Mouse (Mus musculus): ENCODE results near the gene Tmem108. TPM values are rescaled to one million over a fixed set of nuclear protein-coding genes. Genes with fewer than 3 reads are reported as not detected.
A peak's percentile ranks its signal among the peaks of the same experiment; 100 is the strongest.

Tmem108 gene
- total and polyA plus RNA-seq, 2 experiments from 2014 or later, result 24.8 to 25.2 TPM

DNA sequence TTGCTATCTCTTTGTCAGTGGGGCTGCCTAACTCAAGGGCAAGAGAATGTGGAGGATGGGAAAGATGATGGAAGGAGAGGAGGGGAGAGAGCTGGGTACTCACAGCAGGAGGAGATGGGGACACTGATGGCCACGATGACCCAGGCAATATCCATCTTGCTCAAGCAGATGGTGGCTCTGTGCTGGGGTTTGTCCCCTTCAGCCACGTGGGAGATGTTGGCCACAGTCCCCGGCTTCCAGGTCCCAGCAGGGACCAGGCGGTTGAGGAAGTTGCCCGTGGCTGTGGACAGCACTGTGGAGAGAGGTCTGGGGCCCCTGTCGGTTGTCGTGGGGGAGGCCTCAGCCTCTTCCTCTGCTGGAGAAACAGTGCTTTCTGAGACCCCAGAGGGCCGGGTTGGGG, 262.9 kb downstream of the Tmem108 start:
- Histone ChIP-seq H3K9ac (replicated peaks; ENCODE audit: low read length, poor library complexity, severe bottlenecking) (no peak overlapping the region), H3K4me3 (ENCODE audit: low read depth, low read length) (no peak overlapping the region), H3K9me3 (ENCODE audit: low read length) (no peaks in the 10 kb centered on the region), H3K36me3 (ENCODE audit: insufficient read depth, low read length) (0 out of 2 replicates have a peak, but pooled peaks cover 6% of the 10 kb centered on the region), H3K27me3 (ENCODE audit: insufficient read depth, low read length) (0 out of 2 replicates have a peak, but pooled peaks cover 5% of the 10 kb centered on the region), H3K4me1 (ENCODE audit: insufficient read depth, low read length) (peaks cover 19% of the 10 kb centered on the region), H3K4me2 (ENCODE audit: low read depth, low read length, poor library complexity, severe bottlenecking) (no peak overlapping the region), H3K27ac (ENCODE audit: low read depth, low read length) (no peak overlapping the region)
- WGBS, result 73% methylated on average over 8 of the region's 8 CpGs
- ATAC-seq (ENCODE audit: low FRiP score) (no peak), DNase-seq (ENCODE audit: low spot score) (no peak)
- no peak for TF ChIP-seq CTCF (IDR thresholded peaks at IDR 0.05)

DNA sequence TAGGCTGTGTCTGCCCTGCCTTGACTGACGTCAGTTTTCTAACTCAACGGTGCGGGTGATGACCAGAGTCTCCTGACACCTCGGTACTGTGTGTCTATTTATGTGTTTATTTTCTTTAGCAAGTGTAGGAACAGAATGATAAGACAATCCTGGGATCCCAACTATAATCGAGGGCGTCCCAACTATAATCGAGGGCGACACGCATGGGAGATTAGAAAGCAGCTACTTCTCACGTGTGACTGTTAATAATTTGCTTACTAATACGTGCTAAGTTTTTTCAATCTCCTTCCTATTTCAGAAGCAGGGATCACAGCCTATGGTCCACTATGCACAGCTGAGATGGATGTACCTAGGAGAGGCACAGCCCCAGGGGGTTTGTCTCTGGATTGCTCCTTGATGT, 266.2 kb downstream of the Tmem108 start:
- Histone ChIP-seq H3K4me2 (ENCODE audit: low read depth, low read length, poor library complexity, severe bottlenecking) (no peak overlapping the region), H3K27me3 (ENCODE audit: insufficient read depth, low read length) (0 out of 2 replicates have a peak, but pooled peaks cover 5% of the 10 kb centered on the region), H3K27ac (ENCODE audit: low read depth, low read length) (no peak overlapping the region), H3K9ac (replicated peaks; ENCODE audit: low read length, poor library complexity, severe bottlenecking) (no peak overlapping the region), H3K36me3 (ENCODE audit: insufficient read depth, low read length) (0 out of 2 replicates have a peak, but pooled peaks cover 6% of the 10 kb centered on the region), H3K4me1 (ENCODE audit: insufficient read depth, low read length) (no peaks in the 10 kb centered on the region), H3K9me3 (ENCODE audit: low read length) (no peaks in the 10 kb centered on the region), H3K4me3 (ENCODE audit: low read depth, low read length) (no peak overlapping the region)
- 76% methylated on average over 11 of the region's 11 CpGs for WGBS
- TF ChIP-seq CTCF (IDR thresholded peaks at IDR 0.05), result no peak
- no peak for DNase-seq (ENCODE audit: low spot score)
- ATAC-seq (ENCODE audit: low FRiP score), result no peak

DNA sequence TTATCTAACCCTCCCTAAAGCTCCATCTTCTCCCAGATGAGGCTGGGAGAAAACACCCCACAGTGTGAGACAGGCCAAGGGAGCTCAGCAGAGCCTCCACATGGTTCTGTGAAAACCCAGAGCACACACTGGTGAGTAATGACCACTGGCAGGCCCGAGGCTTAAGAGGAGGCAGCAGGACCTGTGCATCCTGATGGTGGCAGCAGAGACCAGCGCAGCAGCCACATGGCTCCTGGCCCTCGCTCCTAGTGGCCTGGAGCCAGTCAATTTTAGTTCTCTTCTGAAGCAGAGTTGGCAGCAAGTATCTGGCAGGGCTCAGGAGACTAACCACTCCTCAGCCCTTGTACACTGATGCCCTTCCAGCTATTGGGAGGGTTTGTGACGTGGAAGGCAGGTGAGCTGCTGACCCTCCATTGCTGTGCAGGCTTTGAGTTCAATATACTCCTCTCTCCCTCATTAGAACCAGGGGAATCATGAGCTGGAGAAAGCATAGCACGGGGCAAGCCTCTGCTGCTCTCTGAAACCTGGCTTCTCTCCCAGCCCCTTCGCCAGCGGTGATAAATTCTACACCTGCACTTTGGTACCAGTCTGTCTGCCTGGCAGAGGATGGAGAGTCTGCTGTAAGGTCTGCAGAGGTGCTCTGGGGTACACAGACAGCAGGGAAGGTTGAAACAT, 267.2 kb downstream of the Tmem108 start:
- WGBS, result 32% methylated on average over 7 of the region's 7 CpGs
- peak; percentile 94 for DNase-seq (ENCODE audit: low spot score)

DNA sequence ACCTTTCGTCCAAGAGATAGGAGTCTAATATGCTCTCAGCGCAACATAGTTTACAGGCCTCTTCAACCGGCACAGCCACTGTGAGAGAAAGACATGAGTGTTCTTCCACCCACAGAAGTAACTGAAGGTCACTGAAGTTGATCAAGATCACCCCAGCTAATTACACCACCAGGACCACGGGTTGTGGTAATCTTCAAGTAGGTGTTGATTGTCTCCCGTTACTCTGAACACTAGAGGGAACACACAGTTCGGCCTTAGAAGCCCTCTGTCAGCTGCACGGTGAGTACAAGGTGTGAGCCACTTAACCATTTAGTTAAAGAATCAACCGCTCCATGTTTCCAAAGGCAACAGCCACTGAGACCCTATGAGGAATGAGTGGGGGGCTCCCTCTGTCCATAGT, 269.7 kb downstream of the Tmem108 start:
- 86% methylated on average over 8 of the region's 8 CpGs for WGBS
- H3K36me3 ChIP-seq (ENCODE audit: insufficient read depth, low read length), result 0 out of 2 replicates have a peak, but pooled peaks cover 3% of the 10 kb centered on the region
- no peak overlapping the region for H3K4me2 ChIP-seq (ENCODE audit: low read depth, low read length, poor library complexity, severe bottlenecking)
- DNase-seq (ENCODE audit: low spot score), result no peak
- no peaks in the 10 kb centered on the region for H3K9me3 ChIP-seq (ENCODE audit: low read length)
- H3K9ac ChIP-seq (replicated peaks; ENCODE audit: low read length, poor library complexity, severe bottlenecking), result no peak overlapping the region
- H3K27me3 ChIP-seq (ENCODE audit: insufficient read depth, low read length), result 0 out of 2 replicates have a peak, but pooled peaks cover 3% of the 10 kb centered on the region
- H3K4me3 ChIP-seq (ENCODE audit: low read depth, low read length), result no peak overlapping the region
- no peak overlapping the region for H3K27ac ChIP-seq (ENCODE audit: low read depth, low read length)
- no peak for ATAC-seq (ENCODE audit: low FRiP score)
- TF ChIP-seq CTCF (IDR thresholded peaks at IDR 0.05), result no peak
- H3K4me1 ChIP-seq (ENCODE audit: insufficient read depth, low read length), result no peaks in the 10 kb centered on the region

More for the DNA sequence above, 267.2 kb downstream of the Tmem108 start:
- 0 out of 2 replicates have a peak, but pooled peaks cover 5% of the 10 kb centered on the region for H3K27me3 ChIP-seq (ENCODE audit: insufficient read depth, low read length)
- H3K4me1 ChIP-seq (ENCODE audit: insufficient read depth, low read length), result no peaks in the 10 kb centered on the region
- peak; percentile 99 for TF ChIP-seq CTCF (IDR thresholded peaks at IDR 0.05)
- no peak overlapping the region for H3K9ac ChIP-seq (replicated peaks; ENCODE audit: low read length, poor library complexity, severe bottlenecking)
- H3K4me3 ChIP-seq (ENCODE audit: low read depth, low read length), result no peak overlapping the region
- H3K9me3 ChIP-seq (ENCODE audit: low read length), result no peaks in the 10 kb centered on the region
- H3K27ac ChIP-seq (ENCODE audit: low read depth, low read length), result no peak overlapping the region
- 0 out of 2 replicates have a peak, but pooled peaks cover 6% of the 10 kb centered on the region for H3K36me3 ChIP-seq (ENCODE audit: insufficient read depth, low read length)
- peak; percentile 85 for ATAC-seq (ENCODE audit: low FRiP score)
- H3K4me2 ChIP-seq (ENCODE audit: low read depth, low read length, poor library complexity, severe bottlenecking), result no peak overlapping the region

DNA sequence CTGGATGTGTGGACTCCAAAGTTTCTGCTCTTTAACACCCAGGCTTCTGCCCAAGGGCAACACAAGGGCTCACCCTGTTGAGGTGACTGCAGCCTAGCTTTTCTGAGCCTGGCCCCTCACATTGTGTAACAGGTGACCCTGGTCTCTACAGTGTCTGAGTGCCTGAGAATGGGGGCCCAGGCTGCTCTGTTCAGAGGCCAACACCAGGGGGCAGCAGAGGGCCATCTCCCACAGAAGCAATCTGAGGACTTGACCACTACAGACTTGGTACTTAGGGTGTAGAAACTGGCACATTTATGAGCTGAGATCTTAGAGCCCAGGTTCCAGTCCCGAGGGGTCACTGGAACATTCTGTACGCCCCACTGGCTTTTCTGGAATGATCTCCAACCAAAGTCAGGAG, 271.2 kb downstream of the Tmem108 start:
- no peaks in the 10 kb centered on the region for H3K4me1 ChIP-seq (ENCODE audit: insufficient read depth, low read length)
- H3K4me2 ChIP-seq (ENCODE audit: low read depth, low read length, poor library complexity, severe bottlenecking), result no peak overlapping the region
- 29% methylated on average over 2 of the region's 2 CpGs for WGBS
- peak; percentile 97 for TF ChIP-seq CTCF (IDR thresholded peaks at IDR 0.05)
- no peak overlapping the region for H3K9ac ChIP-seq (replicated peaks; ENCODE audit: low read length, poor library complexity, severe bottlenecking)
- no peak overlapping the region for H3K27ac ChIP-seq (ENCODE audit: low read depth, low read length)
- 0 out of 2 replicates have a peak, but pooled peaks cover 3% of the 10 kb centered on the region for H3K36me3 ChIP-seq (ENCODE audit: insufficient read depth, low read length)
- DNase-seq (ENCODE audit: low spot score) (peak; percentile 65), ATAC-seq (ENCODE audit: low FRiP score) (peak; percentile 21; the same call in 1 of the 2 replicates)
- H3K27me3 ChIP-seq (ENCODE audit: insufficient read depth, low read length), result no peaks in the 10 kb centered on the region
- no peak overlapping the region for H3K4me3 ChIP-seq (ENCODE audit: low read depth, low read length)
- H3K9me3 ChIP-seq (ENCODE audit: low read length), result no peaks in the 10 kb centered on the region

DNA sequence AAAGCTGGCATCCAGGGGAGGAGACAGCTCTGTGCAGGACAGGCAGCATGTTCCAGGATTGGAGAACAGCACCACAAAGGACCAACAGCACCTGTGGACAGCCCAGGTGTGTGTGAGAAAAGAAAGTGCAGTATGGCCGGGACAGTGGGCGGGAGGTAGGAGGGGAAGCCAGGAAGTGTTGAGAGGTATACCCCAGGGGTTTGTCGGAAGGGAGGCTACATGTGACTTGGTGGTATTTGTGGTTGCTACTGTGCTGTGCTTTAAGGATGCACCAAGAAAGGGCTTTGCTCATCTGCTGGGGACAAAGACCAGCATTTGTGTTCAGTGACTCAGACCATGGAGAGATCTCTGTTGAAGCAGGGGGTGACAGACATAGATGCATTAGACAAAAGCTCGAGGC, 271.8 kb downstream of the Tmem108 start:
- no peak for ATAC-seq (ENCODE audit: low FRiP score)

More for the DNA sequence above, 271.8 kb downstream of the Tmem108 start:
- Histone ChIP-seq H3K27ac (ENCODE audit: low read depth, low read length) (no peak overlapping the region), H3K9me3 (ENCODE audit: low read length) (no peaks in the 10 kb centered on the region), H3K36me3 (ENCODE audit: insufficient read depth, low read length) (0 out of 2 replicates have a peak, but pooled peaks cover 3% of the 10 kb centered on the region), H3K27me3 (ENCODE audit: insufficient read depth, low read length) (no peaks in the 10 kb centered on the region), H3K4me2 (ENCODE audit: low read depth, low read length, poor library complexity, severe bottlenecking) (no peak overlapping the region), H3K4me3 (ENCODE audit: low read depth, low read length) (no peak overlapping the region), H3K4me1 (ENCODE audit: insufficient read depth, low read length) (no peaks in the 10 kb centered on the region), H3K9ac (replicated peaks; ENCODE audit: low read length, poor library complexity, severe bottlenecking) (no peak overlapping the region)
- TF ChIP-seq CTCF (IDR thresholded peaks at IDR 0.05), result no peak
- 85% methylated on average over 4 of the region's 4 CpGs for WGBS
- no peak for DNase-seq (ENCODE audit: low spot score)

All from midbrain, postnatal 0 days (tissue).